Mouse (Mus musculus): ENCODE results near the gene Nudt11.
"Not testable (repeated sequence)": the region's sequence is repeated elsewhere in the genome, so short reads cannot be mapped to it uniquely, and the experiment has no call there.

The Nudt11 gene

DNA sequence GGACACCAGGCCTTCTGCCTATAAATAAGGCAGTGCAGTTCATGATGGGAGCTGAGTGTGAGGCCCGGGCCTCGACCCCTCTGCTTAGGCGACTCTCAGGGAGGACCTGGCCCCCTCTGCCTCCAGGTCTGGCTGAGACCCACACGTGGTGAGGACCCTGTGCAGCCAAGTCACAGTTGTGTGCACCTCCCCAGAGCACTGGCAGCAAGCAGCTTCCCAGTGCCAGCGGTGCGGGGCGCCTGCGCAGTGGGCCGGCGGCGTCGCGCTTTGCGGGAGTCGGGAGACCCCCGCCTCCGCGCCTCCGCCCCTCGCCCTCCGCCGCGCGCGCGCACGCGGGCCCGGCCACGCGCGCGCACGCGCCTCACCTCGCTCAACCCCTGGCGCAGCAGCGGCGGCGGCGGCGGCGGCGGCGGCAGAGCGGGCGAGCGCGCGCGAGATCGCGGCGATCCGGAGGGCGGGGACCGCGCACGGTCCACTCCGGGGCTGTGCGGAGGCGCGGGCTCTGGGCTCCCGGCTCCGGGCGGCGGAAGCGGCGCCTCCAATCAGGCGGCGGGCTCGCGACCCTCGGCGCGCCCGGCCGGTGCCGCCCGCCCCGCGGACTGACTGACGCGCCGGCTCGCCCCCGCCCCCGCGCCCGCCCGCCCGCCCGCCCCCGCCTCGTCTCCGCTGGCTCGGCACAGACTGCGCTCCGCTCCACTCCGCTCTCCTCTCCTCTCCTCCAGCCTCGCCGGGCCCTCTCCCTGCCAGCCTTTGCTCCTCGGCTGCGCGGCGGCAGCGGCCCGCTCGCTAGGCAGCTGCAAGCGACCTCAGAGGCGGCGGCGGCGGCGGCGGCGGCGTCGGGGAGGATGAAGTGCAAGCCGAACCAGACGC lies at the start of gene Nudt11:
Gene Nudt11 (plus strand): TSS at position 388 of the 870 bp plus-strand sequence.
- peak; percentile 7 to 17 for DNase-seq (ENCODE audit: low spot score in 2 of 2)

DNA sequence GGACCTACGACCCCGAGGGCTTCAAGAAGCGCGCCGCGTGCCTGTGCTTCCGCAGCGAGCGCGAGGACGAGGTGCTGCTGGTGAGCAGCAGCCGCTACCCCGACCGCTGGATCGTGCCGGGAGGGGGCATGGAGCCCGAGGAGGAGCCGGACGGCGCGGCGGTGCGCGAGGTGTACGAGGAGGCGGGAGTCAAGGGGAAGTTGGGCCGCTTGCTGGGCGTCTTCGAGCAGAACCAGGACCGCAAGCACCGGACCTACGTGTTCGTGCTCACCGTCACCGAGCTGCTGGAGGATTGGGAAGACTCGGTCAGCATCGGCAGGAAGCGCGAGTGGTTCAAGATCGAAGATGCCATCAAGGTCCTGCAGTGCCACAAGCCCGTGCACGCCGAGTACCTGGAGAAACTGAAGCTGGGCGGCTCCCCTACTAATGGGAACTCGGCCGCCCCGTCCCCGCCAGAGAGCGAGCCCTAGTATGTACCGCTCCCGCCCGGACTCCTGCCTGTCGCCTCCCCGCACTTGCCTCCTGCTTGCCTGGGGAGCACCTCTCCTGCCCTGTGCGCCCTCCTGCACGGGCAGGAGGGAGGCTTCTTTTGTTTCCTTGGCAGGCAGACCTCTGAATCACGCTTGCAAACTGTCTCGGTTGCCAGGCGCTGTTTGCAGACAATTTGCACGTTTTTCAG lies 822 bp downstream of the Nudt11 start:
- DNase-seq (ENCODE audit: low spot score in 2 of 2) = not testable (repeated sequence)

DNA sequence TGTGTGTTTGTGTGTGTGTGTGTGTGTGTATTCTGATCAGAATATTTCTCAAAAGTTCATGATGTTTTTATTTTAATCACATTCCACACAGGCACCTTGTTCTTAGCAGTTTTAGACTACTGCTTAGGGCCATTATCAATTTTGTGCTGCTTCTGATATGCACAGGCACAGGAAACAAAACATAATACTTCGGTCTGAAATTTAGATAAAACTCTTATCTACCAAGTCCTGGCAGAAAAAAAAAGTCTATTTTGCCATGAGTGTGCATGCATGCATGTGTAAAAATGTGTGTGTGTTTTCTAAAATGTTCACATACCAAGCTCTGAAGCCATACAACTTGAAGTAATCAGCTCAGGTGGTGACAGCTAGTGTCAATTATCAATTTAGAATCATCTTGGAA lies 14.3 kb downstream of the Nudt11 start:
- DNase-seq (ENCODE audit: low spot score in 2 of 2) = no peak

DNA sequence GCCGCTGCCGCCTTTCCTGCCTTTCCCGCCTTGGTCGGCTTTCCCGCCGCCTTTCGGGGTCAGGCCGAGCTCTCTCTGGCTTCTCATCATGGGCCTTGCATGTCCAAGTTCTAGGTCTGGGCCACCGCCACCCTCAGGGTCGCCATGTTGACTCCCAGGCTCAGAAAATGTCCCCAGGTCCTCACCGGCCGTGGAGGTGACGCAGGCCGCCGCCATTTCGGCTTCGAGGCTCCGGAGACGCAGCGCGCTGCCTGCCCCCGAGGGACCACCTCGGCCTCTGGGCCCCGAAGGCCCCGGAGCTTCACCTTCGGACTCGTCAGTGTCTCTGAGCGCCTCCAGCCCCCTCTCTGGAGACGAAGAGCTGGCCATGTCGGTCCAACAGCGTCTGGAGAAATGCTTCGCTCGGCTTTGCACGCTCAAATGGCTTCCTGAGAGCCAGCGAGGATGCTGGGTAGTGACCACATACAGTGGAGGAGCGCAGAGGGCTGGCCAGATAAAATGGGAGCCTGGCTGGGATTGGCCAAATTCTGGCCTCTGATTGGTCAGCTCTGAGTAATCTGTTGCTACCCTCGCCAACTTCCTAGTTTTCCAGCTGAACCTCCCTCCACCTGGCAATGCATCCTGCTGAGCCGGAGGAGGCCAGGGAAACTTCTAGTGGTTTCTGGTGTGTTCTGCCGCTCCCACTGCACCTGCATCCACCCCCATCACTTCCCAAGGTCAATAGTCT lies 35.9 kb downstream of the Nudt11 start, which contains the start of gene AU022751:
Gene AU022751 (minus strand): TSS at position 466 of the 727 bp plus-strand sequence.
- no peak for DNase-seq (ENCODE audit: low spot score in 2 of 2)

DNA sequence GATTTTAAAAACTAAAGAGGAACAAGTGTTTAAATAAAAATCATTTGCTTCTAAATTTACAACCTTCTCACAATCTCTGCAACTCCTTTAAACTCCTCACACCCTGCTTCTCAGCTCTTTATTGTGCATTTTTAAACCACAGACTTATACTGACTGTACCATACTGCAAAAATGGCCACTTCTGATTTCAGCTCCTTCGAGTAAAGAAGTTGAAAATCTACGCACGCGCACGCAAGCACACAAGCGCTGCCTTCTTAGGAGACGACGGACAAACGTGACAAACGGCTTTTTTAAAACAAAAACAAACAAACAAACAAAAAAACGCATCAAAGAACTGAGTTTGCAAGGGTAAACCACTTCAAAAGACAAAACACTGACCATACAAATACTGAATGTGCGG lies 44.3 kb downstream of the Nudt11 start:
- DNase-seq (ENCODE audit: low spot score in 2 of 2) = no peak

DNA sequence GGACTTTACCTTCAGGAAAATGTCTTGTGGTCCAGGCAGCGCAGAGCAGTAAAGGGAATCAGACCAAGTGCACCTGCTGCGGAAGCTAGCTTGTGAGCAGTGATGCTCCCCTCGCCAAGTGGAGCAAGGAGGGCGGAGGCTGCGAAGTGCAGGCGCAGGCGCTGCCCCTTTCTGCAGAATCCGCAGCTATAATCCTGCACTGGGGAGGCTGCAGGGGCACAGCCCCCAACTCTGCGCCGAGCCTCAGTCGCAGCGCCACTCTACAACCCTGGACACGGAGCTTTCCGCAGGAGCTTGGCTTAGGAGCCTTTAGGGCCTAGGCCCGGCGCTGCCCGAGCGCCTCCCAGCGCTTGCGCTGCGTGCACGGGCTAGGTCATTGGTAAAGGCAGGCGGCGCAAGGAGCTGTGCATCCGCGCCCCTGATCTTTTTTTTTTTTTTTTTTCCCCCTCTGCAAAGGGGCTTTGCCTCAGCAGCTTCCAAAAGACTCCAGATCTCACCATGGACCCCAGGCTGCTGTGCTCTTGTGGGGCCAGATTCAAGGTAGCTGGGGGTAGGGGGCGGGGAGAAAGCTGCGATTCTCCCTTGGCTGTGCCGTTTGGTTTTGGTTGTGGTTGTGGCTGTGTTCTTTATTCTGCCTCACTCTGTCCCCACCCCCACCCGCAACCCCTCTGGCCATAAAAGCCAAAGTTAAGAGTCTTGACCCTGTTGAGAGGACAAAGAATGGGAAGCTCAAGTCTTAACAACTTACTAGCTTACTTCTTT lies 44.9 kb downstream of the Nudt11 start:
- DNase-seq (ENCODE audit: low spot score in 2 of 2) = peak; percentile 14 to 52

All from frontal cortex, postnatal 10 days (tissue).